ENCODE assay signal across 7 mouse cellular contexts in genomic region chr19:4712156-4712780, GRCm38 (mm10). TPM values are rescaled to one million over a fixed set of nuclear protein-coding genes. Genes with fewer than 3 reads are reported as not detected.
DNase-seq lines count a peak whose midpoint lies in the region; ATAC-seq and TF ChIP-seq lines count a peak whose summit lies in the region.

No protein-coding gene starts in this region.

- H3K36me3 ChIP-seq in liver, adult 2 months (ENCODE audit: control insufficient read depth, insufficient read depth, low read length): peaks cover 4% of the 10 kb centered on the region; the same call in 1 of the 2 replicates
- H3K36me3 ChIP-seq in hindbrain, embryonic 14.5 days (replicated peaks; ENCODE audit: control insufficient read depth, insufficient read depth): no peaks in the 10 kb centered on the region
- H3K36me3 ChIP-seq in midbrain, postnatal 0 days (ENCODE audit: insufficient read depth, low read length): no peaks in the 10 kb centered on the region
- H3K36me3 ChIP-seq in thymus, adult 2 months (ENCODE audit: control insufficient read depth, insufficient read depth, low read length): no peaks in the 10 kb centered on the region

- ATAC-seq in hindbrain, embryonic 14.5 days (ENCODE audit: low FRiP score): peak; percentile 41
- ATAC-seq in midbrain, postnatal 0 days (ENCODE audit: low FRiP score): peak; percentile 60

- no peaks in the 10 kb centered on the region for H3K27me3 ChIP-seq in liver, adult 2 months (ENCODE audit: control insufficient read depth, insufficient read depth, low read length)
- no peaks in the 10 kb centered on the region for H3K27me3 ChIP-seq in hindbrain, embryonic 14.5 days (ENCODE audit: control insufficient read depth, insufficient read depth, low read length)
- H3K27me3 ChIP-seq in midbrain, postnatal 0 days (ENCODE audit: insufficient read depth, low read length): no peaks in the 10 kb centered on the region
- H3K27me3 ChIP-seq in thymus, adult 2 months (ENCODE audit: control insufficient read depth, insufficient read depth, low read length): no peaks in the 10 kb centered on the region; the same call in 1 of the 2 replicates

- H3K4me1 ChIP-seq in liver, adult 2 months (ENCODE audit: control insufficient read depth, insufficient read depth, low read length): peaks cover 9% of the 10 kb centered on the region
- peaks cover 33% of the 10 kb centered on the region for H3K4me1 ChIP-seq in hindbrain, embryonic 14.5 days (replicated peaks; ENCODE audit: control insufficient read depth, insufficient read depth, low read length)
- peaks cover 5% of the 10 kb centered on the region; the same call in 1 of the 2 replicates for H3K4me1 ChIP-seq in midbrain, postnatal 0 days (ENCODE audit: insufficient read depth, low read length)
- H3K4me1 ChIP-seq in thymus, adult 2 months (replicated peaks; ENCODE audit: control insufficient read depth, insufficient read depth, low read length): no peaks in the 10 kb centered on the region

- 6% methylated on average over 59 of the region's 60 CpGs for WGBS in liver, adult 2 months
- WGBS in hindbrain, embryonic 14.5 days: under 1% methylated on average over 55 of the region's 60 CpGs
- under 1% methylated on average over 54 of the region's 60 CpGs for WGBS in midbrain, postnatal 0 days
- WGBS in thymus, adult 2 months: 1% methylated on average over 60 of the region's 60 CpGs

- DNase-seq in liver, adult 2 months (ENCODE audit: extremely low read depth, low read depth, low spot score): no peak
- DNase-seq in liver: no peak
- peak; percentile 70 for DNase-seq in embryo, embryonic 10.5 days (ENCODE audit: low spot score)
- peak; percentile 34 for DNase-seq in hindbrain, embryonic 14.5 days (ENCODE audit: low spot score)
- peak; percentile 44 for DNase-seq in midbrain, postnatal 0 days (ENCODE audit: low spot score)
- no peak for DNase-seq in adrenal gland, adult 18-20 months (ENCODE audit: low spot score in 2 of 2)
- no peak for DNase-seq in thymus, adult 2 months

- H3K79me2 ChIP-seq in liver, adult 2 months (ENCODE audit: control insufficient read depth, insufficient read depth, low read length): peaks cover 3% of the 10 kb centered on the region; the same call in 1 of the 2 replicates

- TF ChIP-seq POLR2A in liver, adult 2 months (IDR thresholded peaks at IDR 0.05; ENCODE audit: extremely low read depth, insufficient read depth, low read length): no peak
- no peak for TF ChIP-seq POLR2A in thymus, adult 2 months (IDR thresholded peaks at IDR 0.05; ENCODE audit: control insufficient read depth, extremely low read depth, insufficient read depth, low read length, poor library complexity)

- TF ChIP-seq CTCF in liver, adult 2 months (IDR thresholded peaks at IDR 0.05; ENCODE audit: low read depth, low read length): no peak
- no peak for TF ChIP-seq CTCF in midbrain, postnatal 0 days (IDR thresholded peaks at IDR 0.05)
- TF ChIP-seq CTCF in thymus, adult 2 months (IDR thresholded peaks at IDR 0.05; ENCODE audit: borderline replicate concordance, control insufficient read depth, extremely low read depth, insufficient read depth, low read length, poor library complexity): no peak

- no peaks in the 10 kb centered on the region for H3K9me3 ChIP-seq in hindbrain, embryonic 14.5 days (ENCODE audit: control insufficient read depth, low read length)
- H3K9me3 ChIP-seq in midbrain, postnatal 0 days (ENCODE audit: low read length): no peaks in the 10 kb centered on the region

- peak overlapping the region; percentile 61 for H3K4me2 ChIP-seq in hindbrain, embryonic 14.5 days (replicated peaks)
- peak overlapping the region; percentile 76 for H3K4me2 ChIP-seq in midbrain, postnatal 0 days (ENCODE audit: low read depth, low read length, poor library complexity, severe bottlenecking)

- no peak overlapping the region for H3K27ac ChIP-seq in liver, adult 2 months (replicated peaks; ENCODE audit: insufficient read depth, low read depth, low read length)
- H3K27ac ChIP-seq in hindbrain, embryonic 14.5 days: peak overlapping the region; percentile 93
- H3K27ac ChIP-seq in midbrain, postnatal 0 days (ENCODE audit: low read depth, low read length): peak overlapping the region; percentile 98
- no peak overlapping the region for H3K27ac ChIP-seq in thymus, adult 2 months (ENCODE audit: control insufficient read depth, insufficient read depth, low read length)

- peak overlapping the region; percentile 87 for H3K9ac ChIP-seq in liver, adult 2 months (ENCODE audit: low read depth, low read length)
- H3K9ac ChIP-seq in hindbrain, embryonic 14.5 days: peak overlapping the region; percentile 95
- peak overlapping the region; percentile 94 for H3K9ac ChIP-seq in midbrain, postnatal 0 days (replicated peaks; ENCODE audit: low read length, poor library complexity, severe bottlenecking)

- H3K4me3 ChIP-seq in liver, adult 2 months (ENCODE audit: insufficient read depth, low read depth, low read length): peak overlapping the region; percentile 43; the same call in 1 of the 2 replicates
- H3K4me3 ChIP-seq in hindbrain, embryonic 14.5 days (replicated peaks; ENCODE audit: low read length): peak overlapping the region; percentile 84
- H3K4me3 ChIP-seq in midbrain, postnatal 0 days (ENCODE audit: low read depth, low read length): peak overlapping the region; percentile 79
- no peak overlapping the region for H3K4me3 ChIP-seq in thymus, adult 2 months (ENCODE audit: control insufficient read depth, insufficient read depth, low read length)

RNA-seq across cellular contexts. Expression of gene Sptbn2, which starts 1.3 kb away (rescaled TPM):
- total RNA-seq in liver, adult 2 months (2014; rRNA removed): 36.7 and 41.3 TPM in 2 replicates
- 11.7 and 12.9 TPM in 2 replicates for polyA plus RNA-seq in liver, adult 2 months (2012; rRNA removed)
- polyA plus RNA-seq in hindbrain, embryonic 14.5 days (2014; fragmentation: Nextera tagmentation; extraction: Ambion mirVana): 38.3 and 38.4 TPM in 2 replicates
- 138 and 154 TPM in 2 replicates for total RNA-seq in midbrain, postnatal 0 days (2014; rRNA removed)
- 18.9 and 19.7 TPM in 2 replicates for polyA plus RNA-seq in midbrain, postnatal 0 days (2015; fragmentation: Nextera tagmentation; extraction: Ambion mirVana)
- total RNA-seq in adrenal gland, adult 18-20 months (2021): 1 to 10 TPM in 1 of 2 experiments, under 1 TPM in 1; 0.58 to 1.3 TPM
- 0.23 and 0.26 TPM in 2 replicates for polyA plus RNA-seq in thymus, adult 2 months (2012; rRNA removed)

RNA-seq across cellular contexts. Expression of gene Gm960, which starts 13.8 kb away (rescaled TPM):
- 0.09 and 0.40 TPM in 2 replicates for total RNA-seq in liver, adult 2 months (2014; rRNA removed)
- 0.34 and 0.61 TPM in 2 replicates for polyA plus RNA-seq in liver, adult 2 months (2012; rRNA removed)
- 5.4 and 6.3 TPM in 2 replicates for polyA plus RNA-seq in hindbrain, embryonic 14.5 days (2014; fragmentation: Nextera tagmentation; extraction: Ambion mirVana)
- total RNA-seq in midbrain, postnatal 0 days (2014; rRNA removed): 0.99 and 3.0 TPM in 2 replicates
- 5.9 and 6.4 TPM in 2 replicates for polyA plus RNA-seq in midbrain, postnatal 0 days (2015; fragmentation: Nextera tagmentation; extraction: Ambion mirVana)
- total RNA-seq in adrenal gland, adult 18-20 months (2021): not detected
- polyA plus RNA-seq in thymus, adult 2 months (2012; rRNA removed): 0.04 and 1.1 TPM in 2 replicates

RNA-seq across cellular contexts. Expression of gene Rbm4b, which starts 44.0 kb away (rescaled TPM):
- total RNA-seq in liver, adult 2 months (2014; rRNA removed): 19.9 and 20.3 TPM in 2 replicates
- 6.8 and 7.9 TPM in 2 replicates for polyA plus RNA-seq in liver, adult 2 months (2012; rRNA removed)
- polyA plus RNA-seq in hindbrain, embryonic 14.5 days (2014; fragmentation: Nextera tagmentation; extraction: Ambion mirVana): 132 and 136 TPM in 2 replicates
- total RNA-seq in midbrain, postnatal 0 days (2014; rRNA removed): 63.2 and 89.1 TPM in 2 replicates
- 88.6 and 89.7 TPM in 2 replicates for polyA plus RNA-seq in midbrain, postnatal 0 days (2015; fragmentation: Nextera tagmentation; extraction: Ambion mirVana)
- total RNA-seq in adrenal gland, adult 18-20 months (2021): 10 to 100 TPM; 18.4 to 18.8 TPM
- polyA plus RNA-seq in thymus, adult 2 months (2012; rRNA removed): 20.0 and 20.2 TPM in 2 replicates

Comparison
In these comparisons a context has a peak if more than half of its experiments do, and no peak if none do; other contexts are left out.
1. DNase-seq: peak in embryo, embryonic 10.5 days (single experiment), hindbrain, embryonic 14.5 days (single experiment) and midbrain, postnatal 0 days (single experiment); none in liver, adult 2 months (single experiment), liver (single experiment), adrenal gland, adult 18-20 months (0 of 2) and thymus, adult 2 months (single experiment).
2. H3K27ac ChIP-seq: peak in hindbrain, embryonic 14.5 days (single experiment) and midbrain, postnatal 0 days (single experiment); none in liver, adult 2 months (single experiment) and thymus, adult 2 months (single experiment).
3. RNA of gene Sptbn2, which starts 1.3 kb away (polyA plus RNA-seq): 38.3 to 38.4 TPM in hindbrain, embryonic 14.5 days, 18.9 to 19.7 TPM in midbrain, postnatal 0 days and 11.7 to 12.9 TPM in liver, adult 2 months; 0.23 to 0.26 TPM in thymus, adult 2 months; every median in the first group is over 10 times any median in the second.
4. Peak in every context shown above with its lines, with median percentiles within 50 percentile points of each other: H3K9ac ChIP-seq.